Mouse (Mus musculus) lung, adult 2 months (tissue): ENCODE data around the gene Kdm8.

Source experiments
- CTCF ChIP-seq: fragments of 200-500 bp; IDR thresholded peaks from 2 replicates; pipeline ENCODE4 v1.5.1; 2011; ENCODE audit warnings: mild to moderate bottlenecking, low read length, control low read depth; ENCODE audit not compliant: insufficient read depth
- POLR2A ChIP-seq: fragments of 200-500 bp; IDR thresholded peaks from 2 replicates; pipeline ENCODE4 v1.6.1; 2011; ENCODE audit warnings: low read depth, mild to moderate bottlenecking, control low read depth, low read length, borderline replicate concordance; ENCODE audit errors: extremely low read depth

- TF ChIP-seq CTCF (no peak), POLR2A (no peak)
These were observed 17.7 kb downstream of the Kdm8 start for GRCm38 (mm10) chr7:125462200-125462599.
